Mouse (Mus musculus) monocyte, adult 5-6 weeks (primary cell): ENCODE measurements around the gene Cd151. TPM values are rescaled to one million over a fixed set of nuclear protein-coding genes. Genes with fewer than 3 reads are reported as not detected.
A peak's percentile ranks its signal among the peaks of the same experiment; 100 is the strongest.
"Not testable (repeated sequence)": the region's sequence is repeated elsewhere in the genome, so short reads cannot be mapped to it uniquely, and the experiment has no call there.

Experiments used
- ATAC-seq: fragments of 153-309, 156-312 bp; replicated peaks from 2 replicates; pipeline ENCODE4 v1.8.0; 2017; ENCODE audit warnings: mild to moderate bottlenecking; ENCODE audit not compliant: low TSS enrichment, insufficient number of reproducible peaks, severe bottlenecking, poor library complexity, low FRiP score
- total RNA-seq: library from RNA; stranded (forward); fragments of 200-1000, 200-491, 200-594 nt; gene quantifications from 3 replicates; pipeline ENCODE4 v1.2.3, GENCODE M21; 2017

Gene Cd151
- total RNA-seq, 1 experiment from 2014 or later = 20.7 TPM

GRCm38 (mm10) chr7:141435129-141435855 is 31.9 kb upstream of the Cd151 start:
- peak; percentile 48 for ATAC-seq

GRCm38 (mm10) chr7:141435856-141436522 is 31.2 kb upstream of the Cd151 start:
- ATAC-seq = no peak

GRCm38 (mm10) chr7:141436523-141436892 is 30.7 kb upstream of the Cd151 start:
- ATAC-seq = no peak

GRCm38 (mm10) chr7:141437178-141438120 is 29.7 kb upstream of the Cd151 start, which contains the start of gene Slc25a22:
TSS of gene Slc25a22 (minus strand) at chr7:141437892.
- peak; percentile 33 for ATAC-seq

- no peak for ATAC-seq
These were observed 28.8 kb upstream of the Cd151 start for GRCm38 (mm10) chr7:141438201-141438968.

GRCm38 (mm10) chr7:141439140-141439679 is 28.0 kb upstream of the Cd151 start:
- ATAC-seq = no peak

GRCm38 (mm10) chr7:141439811-141440210 is 27.4 kb upstream of the Cd151 start:
- ATAC-seq = no peak

- ATAC-seq = no peak
These were observed 26.6 kb upstream of the Cd151 start for GRCm38 (mm10) chr7:141440613-141441012.

GRCm38 (mm10) chr7:141441460-141441859 is 25.7 kb upstream of the Cd151 start:
- no peak for ATAC-seq

- ATAC-seq = no peak
These were observed 25.0 kb upstream of the Cd151 start for GRCm38 (mm10) chr7:141442199-141442598.

GRCm38 (mm10) chr7:141443081-141443821 is 23.9 kb upstream of the Cd151 start:
- ATAC-seq = no peak

- ATAC-seq = no peak
These were observed 23.4 kb upstream of the Cd151 start, which contains the start of gene Pidd1 for GRCm38 (mm10) chr7:141443828-141444237. TSS of gene Pidd1 (minus strand) at chr7:141444025.

GRCm38 (mm10) chr7:141446374-141446773 is 20.8 kb upstream of the Cd151 start:
- ATAC-seq = not testable (repeated sequence)

- ATAC-seq = peak; percentile 89
These were observed 19.8 kb upstream of the Cd151 start, which contains the start of gene Rplp2 for GRCm38 (mm10) chr7:141447110-141447991. TSS of gene Rplp2 (plus strand) at chr7:141447370.

- no peak for ATAC-seq
These were observed 15.3 kb upstream of the Cd151 start for GRCm38 (mm10) chr7:141451928-141452327.

GRCm38 (mm10) chr7:141453636-141454035 is 13.6 kb upstream of the Cd151 start:
- ATAC-seq = no peak
